Mouse (Mus musculus) liver, postnatal 0 days (tissue): ENCODE data around the gene Atox1. TPM values are rescaled to one million over a fixed set of nuclear protein-coding genes. Genes with fewer than 3 reads are reported as not detected.
A peak's percentile ranks its signal among the peaks of the same experiment; 100 is the strongest.

Source experiments
- ATAC-seq: fragments of 200-750 bp; cut with Nextera tagmentation; 2 replicates; pipeline ENCODE4 v1.8.0; 2017; ENCODE audit warnings: mild to moderate bottlenecking, moderate library complexity
- DNase-seq: peaks from one replicate; pipeline ENCODE4 v3.0.0-alpha.2; 2016
- H3K27ac ChIP-seq: fragments of 300-500 bp; sonication (generic); 2 replicates; pipeline ENCODE4 v1.5.1; 2014; ENCODE audit warnings: antibody characterized with exemption, moderate library complexity, mild to moderate bottlenecking, low read depth
- H3K27me3 ChIP-seq: fragments of 300-500 bp; sonication (generic); 2 replicates; pipeline ENCODE4 v1.6.1; 2014; ENCODE audit warnings: low read length, control low read depth, mixed read lengths; ENCODE audit not compliant: insufficient read depth
- H3K36me3 ChIP-seq: fragments of 300-500 bp; sonication (generic); replicated peaks from 2 replicates; pipeline ENCODE4 v1.6.1; 2014; ENCODE audit warnings: mild to moderate bottlenecking, control low read depth, low read length, moderate library complexity, mixed read lengths; ENCODE audit not compliant: insufficient read depth
- H3K4me1 ChIP-seq: fragments of 300-500 bp; sonication (generic); 2 replicates; pipeline ENCODE4 v1.6.1; 2014; ENCODE audit warnings: antibody characterized with exemption, mild to moderate bottlenecking, control low read depth; ENCODE audit not compliant: insufficient read depth
- H3K4me2 ChIP-seq: fragments of 300-500 bp; sonication (generic); 2 replicates; pipeline ENCODE4 v1.6.1; 2014; ENCODE audit warnings: low read depth, mild to moderate bottlenecking, low read length, moderate library complexity, mixed read lengths
- H3K4me3 ChIP-seq: fragments of 300-500 bp; sonication (generic); 2 replicates; pipeline ENCODE4 v1.5.1; 2014; ENCODE audit warnings: low read depth, low read length
- H3K9ac ChIP-seq: fragments of 300-500 bp; sonication (generic); replicated peaks from 2 replicates; pipeline ENCODE4 v1.6.1; 2014; ENCODE audit warnings: mild to moderate bottlenecking, moderate library complexity
- H3K9me3 ChIP-seq: fragments of 300-500 bp; sonication (generic); 2 replicates; pipeline ENCODE4 v1.6.1; 2016; ENCODE audit warnings: mild to moderate bottlenecking, control low read depth, low read length, mixed read lengths
- CTCF ChIP-seq: sonication (generic); IDR thresholded peaks from 2 replicates; pipeline ENCODE4 v1.5.1; 2016; ENCODE audit warnings: antibody characterized with exemption, low read depth
- EP300 ChIP-seq: IDR thresholded peaks from 2 replicates; pipeline ENCODE4 v1.6.1; 2016; ENCODE audit warnings: antibody characterized with exemption, low read depth, mild to moderate bottlenecking
- WGBS: fragments of 180-500 bp; shearing (Covaris S2); extraction: QIAGEN DNeasy Blood & Tissue Kit; methylation state at CpG from one replicate; pipeline ENCODE4 v1.1.7; 2014; ENCODE audit not compliant: insufficient replicate concordance; 5-methylcytosine and 5-hydroxymethylcytosine counted together
- polyA plus RNA-seq: library from polyadenylated mRNA; unstranded; fragments of >200 nt; fragmentation: Nextera tagmentation; extraction: Ambion mirVana; gene quantifications from 2 replicates; pipeline ENCODE4 v1.2.1, GENCODE M21; 2015

The Atox1 gene
- polyA plus RNA-seq, 1 experiment from 2014 or later, result 271 TPM

GRCm38 (mm10) chr11:55413416-55413796 lies 47.6 kb downstream of the Atox1 start:
- Histone ChIP-seq H3K9ac (no peak overlapping the region), H3K36me3 (no peaks in the 10 kb centered on the region), H3K4me2 (no peak overlapping the region), H3K4me1 (0 out of 2 replicates have a peak, but pooled peaks cover 4% of the 10 kb centered on the region), H3K27ac (no peak overlapping the region), H3K9me3 (no peaks in the 10 kb centered on the region), H3K4me3 (no peak overlapping the region), H3K27me3 (no peaks in the 10 kb centered on the region)
- TF ChIP-seq EP300 (no peak), CTCF (no peak)
- DNase-seq, result no peak
- 81% methylated on average over 2 of the region's 2 CpGs for WGBS
- ATAC-seq, result no peak

- no peak for TF ChIP-seq EP300
- TF ChIP-seq CTCF, result no peak
- 73% methylated on average over 10 of the region's 10 CpGs for WGBS
- Histone ChIP-seq H3K27ac (no peak overlapping the region), H3K4me3 (no peak overlapping the region), H3K27me3 (no peaks in the 10 kb centered on the region), H3K9me3 (no peaks in the 10 kb centered on the region), H3K4me2 (no peak overlapping the region), H3K36me3 (no peaks in the 10 kb centered on the region), H3K9ac (no peak overlapping the region), H3K4me1 (0 out of 2 replicates have a peak, but pooled peaks cover 4% of the 10 kb centered on the region)
- DNase-seq (no peak), ATAC-seq (no peak)
Measured at GRCm38 (mm10) chr11:55412680-55413415, 48.2 kb downstream of the Atox1 start.

- 66% methylated on average over 7 of the region's 7 CpGs for WGBS
- Histone ChIP-seq H3K9me3 (no peaks in the 10 kb centered on the region), H3K4me2 (no peak overlapping the region), H3K9ac (no peak overlapping the region), H3K4me1 (0 out of 2 replicates have a peak, but pooled peaks cover 4% of the 10 kb centered on the region), H3K27me3 (no peaks in the 10 kb centered on the region), H3K36me3 (no peaks in the 10 kb centered on the region), H3K27ac (no peak overlapping the region), H3K4me3 (no peak overlapping the region)
- no peak for ATAC-seq
- TF ChIP-seq EP300 (no peak), CTCF (no peak)
- DNase-seq, result no peak
Measured at GRCm38 (mm10) chr11:55412034-55412433, 49.0 kb downstream of the Atox1 start.

- Histone ChIP-seq H3K9me3 (no peaks in the 10 kb centered on the region), H3K27me3 (no peaks in the 10 kb centered on the region), H3K4me1 (0 out of 2 replicates have a peak, but pooled peaks cover 4% of the 10 kb centered on the region), H3K4me3 (no peak overlapping the region), H3K9ac (no peak overlapping the region), H3K36me3 (no peaks in the 10 kb centered on the region), H3K4me2 (no peak overlapping the region), H3K27ac (no peak overlapping the region)
- WGBS, result 45% methylated on average over 3 of the region's 3 CpGs
- no peak for TF ChIP-seq CTCF
- no peak for TF ChIP-seq EP300
- DNase-seq (no peak), ATAC-seq (no peak)
Measured at GRCm38 (mm10) chr11:55410502-55410901, 50.5 kb downstream of the Atox1 start.

- no peak for DNase-seq
- WGBS, result 75% methylated on average over 3 of the region's 3 CpGs
- H3K27ac ChIP-seq, result no peak overlapping the region
Measured at GRCm38 (mm10) chr11:55410005-55410404, 51.0 kb downstream of the Atox1 start.

GRCm38 (mm10) chr11:55407133-55407532 lies 53.9 kb downstream of the Atox1 start:
- TF ChIP-seq EP300, result no peak
- no peak for TF ChIP-seq CTCF
- Histone ChIP-seq H3K36me3 (no peaks in the 10 kb centered on the region), H3K4me3 (no peak overlapping the region), H3K9ac (no peak overlapping the region), H3K4me1 (no peaks in the 10 kb centered on the region), H3K9me3 (no peaks in the 10 kb centered on the region), H3K27ac (0 out of 2 replicates have a peak overlapping the region, but pooled peaks have one; percentile 30), H3K4me2 (no peak overlapping the region), H3K27me3 (no peaks in the 10 kb centered on the region)
- WGBS, result 75% methylated on average over 4 of the region's 4 CpGs
- ATAC-seq, result no peak
- DNase-seq, result no peak

More at GRCm38 (mm10) chr11:55410005-55410404, 51.0 kb downstream of the Atox1 start:
- no peaks in the 10 kb centered on the region for H3K9me3 ChIP-seq
- H3K4me2 ChIP-seq, result no peak overlapping the region
- H3K27me3 ChIP-seq, result no peaks in the 10 kb centered on the region
- TF ChIP-seq CTCF, result no peak
- TF ChIP-seq EP300, result no peak
- H3K9ac ChIP-seq, result no peak overlapping the region
- no peak overlapping the region for H3K4me3 ChIP-seq
- no peaks in the 10 kb centered on the region for H3K36me3 ChIP-seq
- 0 out of 2 replicates have a peak, but pooled peaks cover 4% of the 10 kb centered on the region for H3K4me1 ChIP-seq
- no peak for ATAC-seq
